Mouse (Mus musculus): ENCODE results near the gene Ndst2.
A peak's percentile ranks its signal among the peaks of the same experiment; 100 is the strongest.

The Ndst2 gene

GRCm38 (mm10) chr14:20733952-20734774 lies at the start of gene Ndst2:
Gene Ndst2, minus strand, starts transcription at chr14:20734562.
- peak; percentile 85 for DNase-seq (ENCODE audit: low read depth, low spot score)

- no peak for DNase-seq (ENCODE audit: low read depth, low spot score)
These were observed 49.2 kb upstream of the Ndst2 start for GRCm38 (mm10) chr14:20783526-20783925.

DNA sequence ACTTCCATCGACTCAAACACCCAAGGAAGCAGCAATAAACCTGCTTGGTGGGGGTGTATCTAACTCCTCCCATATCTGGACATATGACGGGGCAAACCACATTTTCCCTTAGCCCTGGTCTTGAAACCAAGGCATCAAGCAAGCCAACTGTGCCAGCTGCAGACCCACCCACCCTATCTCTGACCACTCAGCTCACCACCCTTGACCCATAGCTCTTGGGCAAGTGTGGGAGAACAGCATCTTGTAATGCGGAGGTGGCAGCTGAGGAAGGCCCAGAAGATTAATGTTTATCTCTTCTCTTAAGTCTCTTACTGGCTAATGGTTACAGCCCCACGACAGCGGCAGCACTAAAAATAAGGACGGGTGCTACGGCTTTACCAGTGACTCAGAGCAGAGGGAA lies 48.5 kb upstream of the Ndst2 start:
- DNase-seq (ENCODE audit: low read depth, low spot score), result no peak

- DNase-seq (ENCODE audit: low read depth, low spot score), result no peak
These were observed 45.9 kb upstream of the Ndst2 start for GRCm38 (mm10) chr14:20780217-20780616.

DNA sequence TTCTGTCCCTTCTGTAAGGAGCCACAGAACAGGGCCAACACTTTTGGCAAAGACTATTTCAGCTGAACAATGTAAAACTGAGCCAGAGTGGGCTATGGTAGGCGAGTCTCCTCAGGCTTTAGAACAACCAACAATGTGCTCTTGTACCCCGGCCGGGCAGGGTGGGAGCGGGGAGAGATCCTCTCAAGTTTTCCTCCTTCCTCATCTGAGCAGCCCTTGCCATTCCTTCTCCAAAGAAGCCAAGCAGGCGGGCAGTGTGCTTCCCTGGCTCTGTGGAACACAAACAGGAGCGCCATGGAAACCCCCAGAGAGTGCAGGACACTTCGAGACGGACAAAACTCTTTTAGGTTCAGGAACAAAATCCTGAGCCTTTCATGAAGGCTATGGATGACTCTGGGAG lies 44.1 kb upstream of the Ndst2 start:
- DNase-seq (ENCODE audit: low read depth, low spot score), result no peak

DNA sequence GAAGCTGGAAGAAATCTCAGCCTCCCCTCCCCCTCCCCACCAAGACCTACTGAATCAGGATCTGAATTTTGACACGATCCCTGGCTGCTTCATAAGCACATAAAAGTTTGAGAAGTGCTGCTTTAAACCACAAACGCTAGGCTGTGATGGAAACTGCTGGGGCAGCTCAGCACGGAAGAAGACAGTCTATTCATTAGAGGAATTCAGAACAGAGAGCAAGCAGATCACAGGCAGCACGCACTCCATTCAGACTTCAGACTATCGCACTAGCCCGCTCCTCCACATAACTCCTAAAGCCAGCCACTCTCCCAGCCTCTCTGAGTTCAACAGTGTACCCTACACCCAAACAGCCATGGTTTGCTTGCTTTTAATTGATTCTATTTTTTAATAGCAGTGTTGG lies 41.3 kb upstream of the Ndst2 start:
- DNase-seq (ENCODE audit: low read depth, low spot score), result no peak

GRCm38 (mm10) chr14:20773410-20773809 lies 39.0 kb upstream of the Ndst2 start:
- peak; percentile 58 for DNase-seq (ENCODE audit: low read depth, low spot score)

DNA sequence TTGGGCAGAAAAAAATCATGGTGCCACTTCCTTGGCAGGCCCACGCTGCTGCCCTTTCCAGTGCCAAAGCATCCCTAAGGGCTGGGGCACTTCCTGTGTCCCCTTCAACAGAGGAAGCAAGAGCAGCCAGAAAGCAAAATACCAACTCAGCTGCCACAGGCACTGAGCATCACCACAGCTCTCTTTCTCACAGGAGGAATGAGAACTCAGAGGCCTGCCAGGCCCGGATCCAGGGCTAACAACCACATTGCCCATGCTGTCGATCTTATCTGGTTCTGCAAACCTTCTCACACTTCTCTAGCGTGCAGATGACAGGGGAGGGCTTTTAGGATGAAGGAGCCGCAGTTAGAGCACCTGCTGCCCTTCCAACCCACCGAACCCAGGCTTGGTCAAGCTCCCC lies 38.4 kb upstream of the Ndst2 start:
- no peak for DNase-seq (ENCODE audit: low read depth, low spot score)

DNA sequence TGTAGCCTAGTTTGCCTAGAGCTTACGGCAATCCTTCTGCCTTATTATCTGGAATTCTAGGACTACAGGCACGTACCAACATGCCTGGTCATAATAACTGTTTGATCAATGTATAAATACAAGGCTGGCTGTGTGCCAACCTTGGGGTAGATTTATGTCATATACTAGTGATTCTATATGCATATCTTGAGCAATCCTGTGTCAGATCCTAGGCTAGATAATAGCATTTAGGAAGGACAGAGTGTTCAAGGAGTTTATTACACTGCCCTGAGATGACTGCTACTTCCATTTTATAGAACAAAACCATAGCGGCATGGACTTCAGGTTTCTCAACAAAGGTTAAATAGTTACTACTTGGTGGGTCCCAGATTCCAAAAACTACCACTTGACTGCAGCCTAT lies 37.6 kb upstream of the Ndst2 start:
- no peak for DNase-seq (ENCODE audit: low read depth, low spot score)

DNA sequence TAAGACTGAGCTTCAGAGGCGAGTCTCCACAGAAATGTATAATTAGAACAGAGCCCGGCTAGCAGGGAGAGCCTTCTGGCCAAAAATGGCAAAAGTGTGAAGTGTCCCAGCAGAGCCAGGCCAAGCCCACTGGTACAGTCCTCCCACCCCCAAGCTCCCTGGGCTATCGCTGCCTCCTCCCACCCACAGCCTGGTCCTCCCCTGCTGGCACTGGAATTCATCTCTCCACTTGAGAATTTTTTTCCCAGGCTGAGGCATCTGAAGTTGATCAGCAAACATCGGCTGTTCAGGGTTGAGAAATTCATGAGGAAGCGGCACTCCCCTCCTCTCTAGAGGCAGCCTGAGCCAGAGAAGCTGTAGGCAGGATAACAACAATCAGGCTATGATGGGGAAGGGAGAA lies 34.2 kb upstream of the Ndst2 start:
- no peak for DNase-seq (ENCODE audit: low read depth, low spot score)

DNA sequence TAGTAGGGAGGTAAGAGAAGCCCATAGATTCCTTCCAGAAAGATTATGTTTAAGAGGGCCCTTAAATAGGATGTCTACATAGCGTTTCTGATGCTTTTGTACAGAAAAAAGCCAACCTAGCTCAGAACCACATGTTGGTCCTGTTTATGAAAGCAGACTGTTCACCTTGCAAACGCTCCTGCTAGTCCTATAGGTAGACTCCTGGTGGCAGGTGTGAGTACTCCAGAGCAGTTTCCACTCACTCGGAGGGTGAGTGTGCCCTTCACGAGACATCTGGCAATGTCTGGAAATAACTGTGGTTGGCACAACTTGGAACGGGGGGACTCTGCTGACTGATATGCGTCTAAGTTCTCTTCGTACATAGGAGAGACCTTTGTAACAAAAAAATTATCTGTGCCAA lies 33.6 kb upstream of the Ndst2 start:
- no peak for DNase-seq (ENCODE audit: low read depth, low spot score)

- DNase-seq (ENCODE audit: low read depth, low spot score), result peak; percentile 80
These were observed 31.4 kb upstream of the Ndst2 start for GRCm38 (mm10) chr14:20765642-20766258.

- no peak for DNase-seq (ENCODE audit: low read depth, low spot score)
These were observed 30.6 kb upstream of the Ndst2 start for GRCm38 (mm10) chr14:20764942-20765341.

- no peak for DNase-seq (ENCODE audit: low read depth, low spot score)
These were observed 24.5 kb upstream of the Ndst2 start for GRCm38 (mm10) chr14:20758768-20759435.

- DNase-seq (ENCODE audit: low read depth, low spot score), result no peak
These were observed 23.1 kb upstream of the Ndst2 start for GRCm38 (mm10) chr14:20757370-20757907.

GRCm38 (mm10) chr14:20753792-20754191 lies 19.4 kb upstream of the Ndst2 start:
- DNase-seq (ENCODE audit: low read depth, low spot score), result no peak

DNA sequence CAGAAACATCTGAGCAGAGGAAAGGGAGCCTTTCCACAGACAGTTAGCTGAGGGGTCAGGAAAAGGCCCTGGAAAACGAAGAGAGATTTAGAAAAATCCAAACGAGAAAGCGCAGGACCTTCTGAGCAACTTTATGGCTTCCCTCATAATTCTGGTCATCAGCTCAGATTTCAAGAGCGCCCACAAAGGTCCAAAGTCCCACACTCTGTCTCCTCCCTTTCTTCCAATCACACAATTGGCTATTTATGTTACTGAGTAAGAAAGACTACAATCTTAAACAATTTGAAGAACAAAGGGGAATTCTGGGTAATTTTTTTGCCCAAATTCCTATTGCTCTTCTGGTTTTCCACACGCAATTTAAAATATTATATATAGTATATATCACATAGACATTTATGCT lies 16.1 kb upstream of the Ndst2 start:
- no peak for DNase-seq (ENCODE audit: low read depth, low spot score)

- DNase-seq (ENCODE audit: low read depth, low spot score), result no peak
These were observed 15.2 kb upstream of the Ndst2 start for GRCm38 (mm10) chr14:20749494-20750051.

DNA sequence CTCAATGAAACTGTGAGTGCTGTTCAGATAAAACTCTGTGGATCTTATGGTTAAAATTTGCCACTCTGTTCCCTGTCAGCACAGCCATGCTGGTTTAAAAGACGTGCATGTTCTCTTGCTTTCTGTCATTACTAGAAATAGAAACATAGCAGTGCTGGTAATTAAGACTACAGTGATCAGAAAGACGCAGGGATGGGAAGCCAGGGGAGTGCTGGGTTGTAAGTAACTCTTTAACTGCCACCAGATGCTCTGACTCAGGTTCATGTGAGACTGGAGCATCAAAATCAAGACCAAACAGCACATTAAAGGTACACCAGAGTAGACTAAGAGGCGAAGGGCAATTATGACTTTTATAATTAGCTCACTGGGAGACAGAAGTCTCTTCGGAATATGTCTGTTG lies 14.0 kb upstream of the Ndst2 start:
- DNase-seq (ENCODE audit: low read depth, low spot score), result no peak

DNA sequence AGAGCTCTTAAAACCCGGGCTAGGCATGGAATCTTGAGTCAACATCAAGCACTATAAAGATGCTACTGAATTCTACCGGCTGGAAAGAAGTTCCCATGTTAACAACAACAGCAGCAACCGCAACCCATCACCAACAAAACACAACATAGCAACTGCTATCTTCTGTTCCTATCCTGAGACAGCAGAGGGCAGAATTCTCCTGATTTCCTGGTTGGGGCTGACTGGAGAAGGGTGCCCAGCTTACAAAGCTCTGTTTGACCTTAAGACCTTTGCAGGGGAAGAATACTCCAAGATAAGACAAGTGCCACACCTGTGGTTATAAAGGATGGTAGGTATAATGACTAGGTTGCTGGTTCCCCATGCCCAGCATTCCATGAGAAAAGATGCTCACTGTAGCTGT lies 12.6 kb upstream of the Ndst2 start:
- DNase-seq (ENCODE audit: low read depth, low spot score), result no peak

GRCm38 (mm10) chr14:20743614-20744013 lies 9.3 kb upstream of the Ndst2 start:
- no peak for DNase-seq (ENCODE audit: low read depth, low spot score)

DNA sequence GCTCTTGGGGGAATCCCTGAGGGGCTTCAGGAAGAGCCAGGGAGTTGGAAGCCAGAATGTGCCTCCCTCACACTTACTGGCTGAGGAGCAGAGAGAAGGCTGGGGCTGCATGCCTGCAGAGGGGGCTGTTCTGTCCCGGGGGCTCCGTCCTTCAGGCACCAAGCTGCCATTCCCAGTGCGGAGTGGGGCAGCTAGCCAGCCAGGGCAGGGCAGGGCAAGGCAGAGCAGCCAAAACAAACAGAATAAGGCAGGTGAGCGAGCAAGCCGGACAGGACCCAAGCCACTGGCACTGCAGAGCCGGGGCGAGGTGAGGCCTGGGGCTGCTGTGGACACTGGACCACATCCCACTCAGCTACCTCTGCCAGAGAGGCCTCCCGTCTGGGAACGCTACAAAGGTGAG lies 6.9 kb upstream of the Ndst2 start:
- DNase-seq (ENCODE audit: low read depth, low spot score), result no peak

Data from skeletal muscle tissue, adult 2 months (tissue).